Mouse (Mus musculus) lung, postnatal 0 days (tissue): ENCODE results near the gene B4galnt1.

Experiments
- CTCF ChIP-seq: IDR thresholded peaks from 2 replicates; pipeline ENCODE4 v1.5.1; 2016; ENCODE audit warnings: antibody characterized with exemption, mild to moderate bottlenecking
- EP300 ChIP-seq: IDR thresholded peaks from 2 replicates; pipeline ENCODE4 v1.6.1; 2016; ENCODE audit warnings: antibody characterized with exemption, mild to moderate bottlenecking, control low read depth

GRCm38 (mm10) chr10:127188079-127188453 is 23.0 kb downstream of the B4galnt1 start:
- TF ChIP-seq CTCF (no peak), EP300 (no peak)
